Mouse (Mus musculus): ENCODE results near the gene Abhd10.

DNA sequence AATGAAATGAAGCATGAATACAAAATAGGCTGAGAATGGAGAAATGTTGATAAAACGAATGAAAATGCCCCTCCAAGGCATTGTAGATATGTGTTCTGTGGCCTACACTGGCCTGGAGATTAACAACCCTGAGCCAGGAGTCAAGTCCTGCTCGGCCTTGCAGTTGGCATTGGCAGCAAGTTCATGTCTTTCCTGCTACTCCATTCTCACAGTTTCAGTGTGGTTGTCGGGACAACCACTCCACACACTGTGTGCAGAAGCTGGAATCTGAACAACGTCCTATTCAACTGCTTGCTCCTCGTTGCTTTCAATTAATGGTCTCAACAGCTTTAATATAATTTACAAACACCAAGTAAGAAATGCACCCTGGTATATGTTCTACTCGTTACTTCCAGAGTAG lies 44.8 kb downstream of the Abhd10 start:
- TF ChIP-seq CTCF (IDR thresholded peaks at IDR 0.05; ENCODE audit: extremely low read depth, insufficient read depth, low read length) (no peak), POLR2A (IDR thresholded peaks at IDR 0.05; ENCODE audit: extremely low read depth, insufficient read depth, low read length) (no peak)
